Mouse (Mus musculus): ENCODE data around the gene Radil.

The Radil gene

DNA sequence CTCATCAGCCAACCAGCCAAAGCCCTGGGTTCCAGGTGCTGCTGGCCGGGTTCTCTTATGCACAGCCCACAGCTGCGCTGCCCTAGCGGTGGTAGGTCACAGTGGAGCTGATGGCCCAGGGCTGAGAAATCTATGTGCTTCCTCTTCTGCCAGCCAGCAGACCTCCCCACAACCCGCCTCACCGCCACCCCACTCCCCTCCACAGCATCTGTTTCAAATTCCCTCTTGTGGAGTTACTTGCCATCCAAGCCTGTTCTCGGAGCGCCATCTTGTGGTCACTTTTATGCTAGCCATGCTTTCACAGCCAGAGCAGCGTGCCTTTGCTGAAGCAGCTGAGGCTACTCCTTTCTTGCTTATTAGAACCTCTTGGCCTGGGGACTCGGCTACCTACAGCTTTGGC lies 102.8 kb downstream of the Radil start:
- peak; percentile 78 for DNase-seq (ENCODE audit: low spot score)

DNA sequence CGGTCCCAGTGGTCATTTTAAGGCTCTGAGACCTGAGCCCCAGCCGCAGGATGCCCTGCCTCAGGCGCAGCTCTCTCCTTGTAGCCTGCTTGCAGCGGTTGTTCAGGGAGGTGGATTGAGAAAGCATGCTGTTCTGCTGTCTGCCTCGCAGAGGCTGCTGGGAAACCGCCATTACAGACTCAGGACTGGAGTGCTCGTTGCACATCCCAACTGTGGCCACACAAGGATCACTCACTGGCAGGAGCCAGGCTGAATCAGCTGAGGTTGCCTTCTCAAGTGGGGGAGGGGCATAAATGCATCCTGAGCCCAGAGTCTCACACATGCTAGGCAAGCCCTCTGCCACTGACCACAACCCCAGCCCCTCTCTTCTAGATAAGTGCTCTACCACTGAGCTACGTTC lies 105.2 kb downstream of the Radil start:
- DNase-seq (ENCODE audit: low spot score), result no peak

DNA sequence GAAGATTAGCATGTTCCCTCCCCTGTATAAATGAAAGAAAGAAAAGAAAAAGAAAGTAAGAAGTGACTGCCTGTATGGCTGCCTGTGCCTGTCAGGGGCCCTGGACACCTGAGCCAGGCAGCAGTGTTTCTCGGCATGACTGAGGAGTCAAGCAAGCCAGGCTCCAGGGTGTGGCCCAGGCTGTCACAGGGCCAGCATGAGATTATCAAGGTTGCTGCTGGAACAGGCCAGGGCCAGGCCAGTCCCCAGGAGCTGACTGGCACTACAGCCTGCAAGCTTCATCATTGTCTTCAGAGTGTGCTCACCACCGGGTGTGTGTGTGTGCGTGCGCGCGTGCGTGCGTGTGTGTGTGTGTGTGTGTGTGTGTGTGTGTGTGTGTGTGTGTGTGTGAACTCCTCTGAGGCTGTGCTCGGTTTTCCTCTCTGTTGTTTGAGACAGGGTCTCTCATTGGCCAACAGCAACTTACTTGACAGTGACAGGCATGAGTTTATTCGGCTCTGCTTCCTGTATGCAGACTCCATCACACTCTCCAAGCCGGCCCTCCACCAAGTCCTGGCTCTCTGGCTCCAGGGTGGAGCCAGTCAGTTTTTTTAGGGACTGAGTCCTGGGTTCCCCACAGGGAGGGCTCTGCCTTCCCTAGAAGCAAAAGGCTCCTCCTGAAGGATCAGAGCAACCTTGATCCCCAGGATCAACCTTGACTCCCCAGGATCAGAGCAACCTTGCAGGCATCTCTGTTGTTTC lies 105.9 kb downstream of the Radil start:
- no peak for DNase-seq (ENCODE audit: low spot score)

DNA sequence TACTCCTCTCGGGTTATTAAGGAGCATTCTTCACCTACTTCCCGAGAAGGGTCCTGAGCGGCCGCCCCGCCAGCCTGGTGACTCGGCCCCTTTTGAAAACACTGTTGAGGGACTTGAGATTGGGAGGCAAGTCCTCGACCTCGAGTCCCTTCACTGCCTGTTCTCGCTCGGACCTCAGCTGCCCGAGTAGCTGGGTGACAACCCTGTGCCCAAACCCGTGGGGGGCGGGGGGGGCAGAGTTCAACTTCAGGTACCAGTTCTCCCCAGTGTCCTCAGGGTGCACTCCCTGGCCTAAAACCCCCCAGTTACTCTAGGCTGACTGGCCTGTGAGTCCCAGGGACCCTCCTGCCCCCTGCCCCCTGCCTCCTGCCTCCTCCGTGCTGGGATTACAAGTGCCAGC lies 106.9 kb downstream of the Radil start:
- DNase-seq (ENCODE audit: low spot score), result no peak

DNA sequence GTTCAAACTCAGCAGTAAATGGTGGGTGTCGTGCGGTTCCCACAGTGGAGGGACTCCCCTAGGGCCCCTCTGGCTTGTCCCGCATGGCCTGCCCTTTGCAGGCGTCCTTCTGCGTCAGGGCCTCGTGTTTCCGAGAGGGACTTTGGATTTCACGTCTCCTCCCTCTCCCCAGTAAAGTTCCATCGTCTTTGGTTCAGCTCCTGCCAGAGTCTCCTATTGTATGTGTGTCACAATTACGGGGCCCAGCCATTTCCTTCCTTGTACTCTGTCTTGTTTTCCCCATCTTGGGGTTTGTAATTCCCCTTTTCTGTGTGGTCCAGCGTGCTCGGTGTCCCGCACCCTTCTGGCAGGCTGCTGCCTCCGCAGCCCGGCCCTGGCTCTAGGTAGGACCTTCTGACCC lies 107.4 kb downstream of the Radil start:
- no peak for DNase-seq (ENCODE audit: low spot score)

DNA sequence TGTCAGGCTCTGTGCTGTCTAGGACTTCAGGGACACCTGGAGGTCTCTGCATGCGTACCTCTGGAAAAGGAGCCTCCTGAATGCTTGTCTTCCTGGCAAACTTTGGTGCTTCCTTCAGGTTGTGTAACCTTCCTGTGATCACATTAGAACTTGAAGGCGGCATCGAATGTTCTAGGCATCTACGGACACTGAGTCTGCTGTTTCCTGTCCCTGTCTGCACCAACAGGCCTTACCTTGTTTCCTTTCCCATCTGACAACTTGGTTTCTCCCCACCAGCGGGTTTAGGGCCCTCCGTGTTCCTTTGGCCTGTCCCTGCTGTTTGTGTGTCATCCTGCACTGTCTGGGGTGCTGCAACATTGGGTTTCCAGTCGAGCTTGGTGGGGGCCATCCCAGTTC lies 108.9 kb downstream of the Radil start:
- no peak for DNase-seq (ENCODE audit: low spot score)

DNA sequence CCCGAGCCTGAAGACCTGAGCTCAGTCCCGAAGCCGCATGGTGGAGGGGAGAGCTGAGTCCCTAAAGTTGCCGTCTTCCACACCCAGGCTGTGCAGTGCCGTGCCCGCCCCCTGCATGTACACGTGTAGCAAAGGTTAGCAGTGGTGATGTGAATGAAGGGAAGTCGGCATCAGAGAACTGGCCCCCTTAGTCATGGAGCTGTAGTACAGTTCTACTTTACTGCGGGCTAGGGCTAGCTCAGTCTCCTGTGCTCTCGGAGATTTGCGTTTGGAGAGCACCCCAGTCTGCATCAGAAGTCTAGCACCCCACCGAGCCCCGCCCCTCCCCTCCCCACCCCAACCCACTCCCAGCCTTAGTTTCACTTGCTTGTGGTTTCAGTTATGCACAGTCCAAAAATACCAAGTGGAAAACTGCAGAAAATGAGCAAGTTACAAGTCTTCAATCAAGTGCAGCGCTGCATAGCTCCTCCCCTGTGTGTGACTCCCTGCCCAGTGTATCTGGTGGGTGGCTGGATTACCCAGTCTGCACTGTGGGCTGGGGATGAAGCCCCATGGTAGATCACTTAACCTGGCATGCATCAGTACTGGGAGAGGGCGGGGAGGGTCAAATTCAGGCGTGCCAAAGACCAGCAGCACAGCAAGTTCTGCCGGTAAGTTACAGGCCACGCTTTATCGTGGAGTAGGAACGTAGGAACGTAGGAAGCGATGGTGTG lies 109.4 kb downstream of the Radil start:
- DNase-seq (ENCODE audit: low spot score), result no peak

DNA sequence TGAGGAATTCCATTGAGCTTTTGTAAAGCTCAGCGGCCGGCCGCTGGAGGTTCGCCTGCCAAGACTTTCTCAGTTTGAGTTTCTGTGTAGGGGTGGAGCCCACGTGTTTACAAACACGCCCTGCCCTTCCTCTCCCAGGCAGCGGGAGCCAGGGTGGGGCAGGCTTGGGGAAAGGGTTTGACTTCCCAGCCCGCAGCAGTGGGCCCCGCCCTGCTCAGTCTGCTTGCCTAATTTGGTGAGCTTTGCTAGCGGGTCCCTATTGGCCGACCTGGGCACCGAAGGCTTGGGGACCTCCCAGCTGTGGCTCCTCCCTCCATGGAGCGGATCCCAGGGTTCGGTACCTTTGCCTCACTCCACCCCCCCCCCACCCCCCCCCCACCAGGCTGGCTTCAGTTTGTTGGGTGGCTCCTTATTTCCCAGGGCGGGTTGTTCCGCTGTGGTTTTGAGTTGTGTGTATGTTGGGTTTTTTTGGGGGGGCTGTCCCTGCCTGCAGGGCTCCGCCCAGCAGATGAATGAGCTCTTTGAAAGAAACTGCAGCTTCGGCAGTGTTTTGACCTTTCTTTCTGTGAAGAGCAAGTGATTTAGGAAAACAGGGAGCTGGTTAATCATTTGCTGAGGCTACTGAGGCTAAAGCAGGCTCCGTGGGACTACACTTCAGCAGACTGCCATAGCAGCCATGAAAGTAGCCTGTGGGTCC lies 110.3 kb downstream of the Radil start:
- peak; percentile 57 for DNase-seq (ENCODE audit: low spot score)

DNA sequence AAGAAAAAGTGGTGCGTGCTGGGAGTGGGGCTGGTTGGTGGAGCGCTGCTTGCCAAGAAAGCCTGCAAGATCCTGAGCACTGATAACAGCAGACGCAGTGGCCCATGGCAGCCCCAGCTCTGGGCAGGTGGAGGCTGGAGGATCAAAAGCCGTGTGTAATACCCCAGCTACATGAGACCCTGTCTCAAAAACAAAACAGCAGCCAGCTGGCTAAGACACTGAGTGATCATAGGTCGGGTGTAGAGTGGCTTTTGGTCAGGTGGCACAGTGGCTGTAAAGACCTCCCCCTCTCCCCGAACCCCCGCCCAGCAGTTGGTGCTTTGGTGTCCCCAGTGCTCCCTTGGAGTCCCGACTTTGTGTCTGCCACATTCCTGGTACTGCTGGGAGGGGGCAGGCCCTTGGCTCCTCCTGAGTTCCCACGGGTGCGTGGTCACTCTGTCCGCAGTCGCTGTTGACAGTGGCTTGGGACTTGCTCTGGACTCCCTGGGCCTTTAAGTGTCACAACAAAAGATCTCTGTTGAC lies 110.9 kb downstream of the Radil start:
- no peak for DNase-seq (ENCODE audit: low spot score)

DNA sequence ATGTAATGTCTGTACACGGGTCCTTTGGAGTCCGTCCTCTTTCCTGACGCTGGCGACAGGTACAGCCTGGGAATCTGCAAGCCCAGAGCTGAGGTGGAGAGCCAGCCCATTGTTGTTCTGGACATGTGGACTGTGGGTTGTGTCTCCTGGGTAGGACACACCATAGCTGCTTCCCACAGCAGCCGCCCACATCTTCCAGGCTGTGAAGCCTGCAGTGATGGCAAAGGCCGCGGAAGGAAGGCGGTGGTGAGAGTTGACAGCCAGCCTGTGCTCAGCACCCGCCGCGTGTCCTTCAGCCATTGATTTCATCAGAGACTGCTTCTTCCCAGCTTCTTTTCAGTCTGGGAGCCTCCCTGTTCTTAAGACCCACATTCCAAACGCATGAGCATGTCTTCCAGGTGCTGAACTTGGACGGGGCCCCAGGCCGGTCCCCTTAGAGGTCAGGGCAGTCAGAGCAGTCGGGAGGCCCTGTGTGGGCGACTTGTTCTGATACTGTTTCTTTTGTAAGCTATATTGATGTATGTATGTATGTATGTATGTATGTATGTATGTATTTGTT lies 112.4 kb downstream of the Radil start:
- DNase-seq (ENCODE audit: low spot score), result no peak

DNA sequence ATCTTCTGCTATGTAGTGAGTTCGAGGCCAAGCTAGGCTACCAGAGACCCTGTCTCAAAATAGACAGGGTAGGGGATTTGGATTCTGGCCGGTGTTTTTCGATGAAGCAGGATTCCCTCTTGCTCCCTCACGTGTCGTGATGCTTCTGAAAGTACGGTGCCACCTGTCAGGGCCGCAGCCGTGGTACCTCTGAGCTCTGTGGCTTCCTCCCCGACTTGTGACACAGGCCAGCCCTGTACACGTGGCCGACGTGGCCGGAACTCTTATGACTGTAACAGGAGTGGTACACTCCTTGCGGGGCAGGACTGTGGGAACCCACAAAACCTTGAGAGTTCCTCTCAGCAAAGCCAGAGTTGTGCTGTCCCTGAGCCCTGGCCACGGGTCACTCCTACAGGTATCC lies 115.2 kb downstream of the Radil start:
- no peak for DNase-seq (ENCODE audit: low spot score)
